Mouse (Mus musculus) forebrain, embryonic 11.5 days (tissue): ENCODE data around the gene Esrra. TPM values are rescaled to one million over a fixed set of nuclear protein-coding genes. Genes with fewer than 3 reads are reported as not detected.

ENCODE experiments used
- microRNA-seq: library from miRNA; unstranded; fragments of <30 nt; microRNA quantifications from one replicate; pipeline ENCODE4, GENCODE M21; 2016; ENCODE audit not compliant: insufficient number of aligned reads
- polyA plus RNA-seq: library from polyadenylated mRNA; unstranded; fragments of >200 nt; fragmentation: Nextera tagmentation; extraction: Ambion mirVana; gene quantifications from 2 replicates; pipeline ENCODE4 v1.2.1, GENCODE M21; 2014

The Esrra gene
- polyA plus RNA-seq, 1 experiment from 2014 or later = 5.4 TPM

Small RNA genes within 50 kb of the gene (microRNA-seq; reads per million reads assigned to microRNA genes)
- 2.5 reads per million for gene Mir6990

Other genes starting within 250 kb of the Esrra start
- 6.0 and 7.2 TPM in 2 replicates for gene Rps6ka4, start 81.2 kb downstream of the Esrra start, polyA plus RNA-seq
- gene Ccdc88b, start 63.6 kb downstream of the Esrra start, polyA plus RNA-seq = 0.56 and 0.80 TPM in 2 replicates
- 144 and 152 TPM in 2 replicates for gene Trmt112, start 12.1 kb downstream of the Esrra start, polyA plus RNA-seq
- gene Prdx5, start 11.7 kb downstream of the Esrra start, polyA plus RNA-seq = 105 and 106 TPM in 2 replicates
- gene Catsperz, start 3.6 kb upstream of the Esrra start, polyA plus RNA-seq = not detected in 2 replicates
- gene Kcnk4, start 12.7 kb upstream of the Esrra start, polyA plus RNA-seq = not detected in 2 replicates
- 56.6 and 57.0 TPM in 2 replicates for gene Bad, start 20.0 kb upstream of the Esrra start, polyA plus RNA-seq
- gene Gpr137, start 20.7 kb upstream of the Esrra start, polyA plus RNA-seq = 32.7 and 34.3 TPM in 2 replicates
- gene Ppp1r14b, start 53.2 kb upstream of the Esrra start, polyA plus RNA-seq = 305 and 329 TPM in 2 replicates
- 21.2 and 24.1 TPM in 2 replicates for gene Plcb3, start 54.7 kb upstream of the Esrra start, polyA plus RNA-seq
- 65.4 and 80.7 TPM in 2 replicates for gene Fkbp2, start 58.7 kb upstream of the Esrra start, polyA plus RNA-seq
- 29.5 and 32.7 TPM in 2 replicates for gene Vegfb, start 65.8 kb upstream of the Esrra start, polyA plus RNA-seq
- 14.5 and 18.8 TPM in 2 replicates for gene Dnajc4, start 70.8 kb upstream of the Esrra start, polyA plus RNA-seq
- gene Nudt22, start 74.3 kb upstream of the Esrra start, polyA plus RNA-seq = 13.5 and 14.6 TPM in 2 replicates
- gene Trpt1, start 74.3 kb upstream of the Esrra start, polyA plus RNA-seq = 12.8 and 14.9 TPM in 2 replicates
- 8.0 and 8.5 TPM in 2 replicates for gene Fermt3, start 97.7 kb upstream of the Esrra start, polyA plus RNA-seq
- 428 and 444 TPM in 2 replicates for gene Stip1, start 118.2 kb upstream of the Esrra start, polyA plus RNA-seq
- 3.6 and 4.0 TPM in 2 replicates for gene Macrod1, start 135.0 kb upstream of the Esrra start, polyA plus RNA-seq
- gene Flrt1, start 183.9 kb upstream of the Esrra start, polyA plus RNA-seq = 7.7 and 9.0 TPM in 2 replicates